Mouse (Mus musculus): ENCODE data around the gene Jazf1. TPM values are rescaled to one million over a fixed set of nuclear protein-coding genes. Genes with fewer than 3 reads are reported as not detected.
A peak's percentile ranks its signal among the peaks of the same experiment; 100 is the strongest.

Gene Jazf1
- polyA plus RNA-seq, 1 experiment from 2014 or later, result 5.4 TPM

DNA sequence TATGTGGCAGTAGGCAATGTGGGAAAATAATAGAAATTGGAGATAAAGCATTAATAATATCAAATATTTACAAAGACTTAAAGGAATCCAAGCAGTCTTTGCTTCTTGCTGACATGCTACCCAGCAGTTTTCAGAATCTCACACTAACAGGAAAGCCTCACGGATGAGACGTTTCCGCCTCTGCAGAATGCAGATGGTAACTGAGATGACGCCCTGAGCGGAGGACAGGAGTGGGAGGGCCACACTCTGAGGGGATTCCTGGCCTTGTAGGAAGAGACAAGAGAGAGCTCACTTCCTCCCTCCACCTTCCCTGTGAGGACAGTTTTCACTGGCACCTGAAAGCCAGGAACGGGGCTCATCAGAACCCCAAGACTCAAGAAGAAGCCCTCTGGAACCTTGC lies 88.9 kb downstream of the Jazf1 start:
- 94% methylated on average over 6 of the region's 6 CpGs for WGBS
- no peak overlapping the region for H3K4me2 ChIP-seq (ENCODE audit: low read depth, low read length)
- ATAC-seq, result no peak

DNA sequence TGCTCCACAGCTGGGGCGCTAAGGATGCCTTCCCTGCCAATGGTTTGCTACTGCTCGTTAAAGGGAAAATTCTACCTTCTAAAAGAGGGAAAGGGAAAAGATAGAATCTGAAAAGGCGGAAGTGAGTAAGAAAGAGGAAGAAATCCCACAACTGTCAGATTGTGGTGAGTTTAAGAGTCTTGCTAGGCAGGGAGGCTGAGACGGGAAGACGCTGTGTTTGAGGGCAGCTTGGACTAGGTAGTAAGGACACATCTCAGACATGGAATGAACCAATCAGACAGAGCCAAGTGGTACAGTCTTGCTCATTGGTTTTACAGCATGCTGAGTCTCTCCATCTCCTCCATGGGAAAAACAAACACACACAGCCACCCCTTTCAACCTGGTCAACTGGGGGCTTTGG lies 95.1 kb downstream of the Jazf1 start:
- Histone ChIP-seq H3K4me2 (ENCODE audit: low read depth, low read length) (no peak overlapping the region), H3K27ac (ENCODE audit: low read length) (no peak overlapping the region), H3K4me1 (ENCODE audit: control insufficient read depth, insufficient read depth, low read length) (no peaks in the 10 kb centered on the region), H3K4me3 (ENCODE audit: low read length) (no peak overlapping the region), H3K27me3 (replicated peaks; ENCODE audit: control insufficient read depth, insufficient read depth, low read length) (no peaks in the 10 kb centered on the region), H3K36me3 (ENCODE audit: control insufficient read depth, insufficient read depth, low read length) (no peaks in the 10 kb centered on the region), H3K9me3 (ENCODE audit: control insufficient read depth, low read length) (no peaks in the 10 kb centered on the region), H3K9ac (ENCODE audit: low read depth, low read length) (no peak overlapping the region)
- no peak for ATAC-seq
- WGBS, result 91% methylated on average over 5 of the region's 5 CpGs

More for the DNA sequence above, 88.9 kb downstream of the Jazf1 start:
- Histone ChIP-seq H3K9me3 (ENCODE audit: control insufficient read depth, low read length) (no peaks in the 10 kb centered on the region), H3K4me1 (ENCODE audit: control insufficient read depth, insufficient read depth, low read length) (0 out of 2 replicates have a peak, but pooled peaks cover 5% of the 10 kb centered on the region), H3K36me3 (ENCODE audit: control insufficient read depth, insufficient read depth, low read length) (no peaks in the 10 kb centered on the region), H3K4me3 (ENCODE audit: low read length) (no peak overlapping the region), H3K9ac (ENCODE audit: low read depth, low read length) (no peak overlapping the region), H3K27me3 (replicated peaks; ENCODE audit: control insufficient read depth, insufficient read depth, low read length) (no peaks in the 10 kb centered on the region), H3K27ac (ENCODE audit: low read length) (no peak overlapping the region)

DNA sequence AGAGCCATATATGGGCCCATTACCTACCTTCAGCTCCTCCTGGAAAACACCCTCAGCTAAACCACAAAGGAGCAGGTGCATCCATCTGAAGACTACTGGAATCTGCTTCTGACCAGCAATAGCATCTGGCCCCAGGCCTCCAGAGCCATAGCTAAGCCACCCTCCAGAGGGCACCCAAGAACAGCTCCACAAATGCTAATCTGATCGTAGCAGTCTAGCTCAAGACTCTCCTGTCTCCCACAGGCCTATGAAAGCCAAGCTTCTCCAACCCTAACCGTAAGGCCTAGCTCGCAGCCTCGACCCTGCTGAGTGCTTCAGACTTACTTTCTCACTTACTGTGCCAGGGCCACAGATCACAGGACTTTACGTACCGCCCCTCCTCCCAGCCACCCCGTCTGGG lies 96.3 kb downstream of the Jazf1 start:
- no peaks in the 10 kb centered on the region for H3K36me3 ChIP-seq (ENCODE audit: control insufficient read depth, insufficient read depth, low read length)
- no peak overlapping the region for H3K9ac ChIP-seq (ENCODE audit: low read depth, low read length)
- H3K27me3 ChIP-seq (replicated peaks; ENCODE audit: control insufficient read depth, insufficient read depth, low read length), result no peaks in the 10 kb centered on the region
- ATAC-seq, result no peak
- H3K4me3 ChIP-seq (ENCODE audit: low read length), result no peak overlapping the region
- no peak overlapping the region for H3K27ac ChIP-seq (ENCODE audit: low read length)
- peaks cover 3% of the 10 kb centered on the region for H3K4me1 ChIP-seq (ENCODE audit: control insufficient read depth, insufficient read depth, low read length)
- H3K4me2 ChIP-seq (ENCODE audit: low read depth, low read length), result no peak overlapping the region
- no peaks in the 10 kb centered on the region for H3K9me3 ChIP-seq (ENCODE audit: control insufficient read depth, low read length)
- 79% methylated on average over 7 of the region's 7 CpGs for WGBS

DNA sequence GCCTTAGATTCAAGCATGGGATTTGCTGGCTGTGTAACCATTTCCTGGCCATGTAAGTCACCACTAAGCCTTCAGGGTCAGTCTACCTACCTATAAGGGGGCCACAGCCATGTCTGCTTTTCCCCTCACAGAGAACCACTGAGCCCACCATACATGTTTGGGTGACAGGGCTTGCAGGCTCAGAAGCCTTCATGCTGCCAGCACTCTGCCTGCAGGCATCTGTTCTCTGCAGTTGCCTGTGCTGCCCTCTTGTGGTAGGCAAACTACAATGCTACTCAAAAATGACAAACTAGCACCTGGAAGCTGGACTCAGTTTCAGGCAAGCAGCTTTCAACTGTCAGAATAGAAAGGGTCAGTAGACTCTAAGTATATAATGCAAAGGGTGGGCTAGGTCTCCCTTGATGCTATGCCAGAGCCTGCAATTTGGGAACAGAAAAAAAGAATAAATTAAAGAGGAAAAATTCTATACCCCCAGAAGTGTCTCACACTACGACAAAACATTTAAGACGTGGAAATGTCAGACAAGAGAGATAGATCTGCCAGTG lies 98.6 kb downstream of the Jazf1 start:
- Histone ChIP-seq H3K27ac (ENCODE audit: low read length) (no peak overlapping the region), H3K4me2 (ENCODE audit: low read depth, low read length) (no peak overlapping the region), H3K36me3 (ENCODE audit: control insufficient read depth, insufficient read depth, low read length) (no peaks in the 10 kb centered on the region), H3K4me3 (ENCODE audit: low read length) (no peak overlapping the region), H3K27me3 (replicated peaks; ENCODE audit: control insufficient read depth, insufficient read depth, low read length) (no peaks in the 10 kb centered on the region), H3K4me1 (ENCODE audit: control insufficient read depth, insufficient read depth, low read length) (peaks cover 9% of the 10 kb centered on the region), H3K9me3 (ENCODE audit: control insufficient read depth, low read length) (no peaks in the 10 kb centered on the region), H3K9ac (ENCODE audit: low read depth, low read length) (no peak overlapping the region)
- ATAC-seq, result no peak
- WGBS, result 91% methylated on average over 2 of the region's 2 CpGs

DNA sequence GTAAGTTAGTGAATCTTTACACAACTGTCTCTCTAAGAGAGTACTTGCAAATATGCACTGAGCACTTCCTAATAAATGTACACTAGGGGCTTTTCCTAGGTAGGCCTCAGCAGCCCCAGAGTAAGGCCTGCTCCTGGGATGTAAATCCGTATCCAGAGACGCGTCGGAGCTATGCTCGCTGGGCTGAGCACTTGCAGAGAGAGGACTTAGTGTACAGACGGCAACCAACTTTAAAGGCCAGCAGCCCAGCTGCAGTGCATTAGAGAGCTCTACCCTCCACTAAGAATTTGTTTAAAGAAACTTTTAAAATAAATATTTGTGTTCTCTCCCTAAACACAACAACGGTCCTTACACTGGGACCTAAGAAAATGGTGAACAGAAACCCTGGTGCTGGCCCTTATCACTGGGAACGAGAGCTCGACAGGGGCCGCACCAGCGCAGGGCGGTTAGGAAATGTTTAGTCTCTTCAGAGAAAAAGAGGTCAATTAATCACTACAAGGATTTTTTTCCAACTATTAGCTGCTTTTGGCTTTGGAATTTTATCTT lies 100.0 kb downstream of the Jazf1 start:
- Histone ChIP-seq H3K27ac (ENCODE audit: low read length) (peak overlapping the region; percentile 60), H3K9ac (ENCODE audit: low read depth, low read length) (no peak overlapping the region), H3K4me3 (ENCODE audit: low read length) (no peak overlapping the region), H3K4me2 (ENCODE audit: low read depth, low read length) (no peak overlapping the region), H3K4me1 (ENCODE audit: control insufficient read depth, insufficient read depth, low read length) (peaks cover 10% of the 10 kb centered on the region), H3K9me3 (ENCODE audit: control insufficient read depth, low read length) (no peaks in the 10 kb centered on the region), H3K27me3 (replicated peaks; ENCODE audit: control insufficient read depth, insufficient read depth, low read length) (no peaks in the 10 kb centered on the region), H3K36me3 (ENCODE audit: control insufficient read depth, insufficient read depth, low read length) (no peaks in the 10 kb centered on the region)
- ATAC-seq, result peak; percentile 66
- 45% methylated on average over 12 of the region's 12 CpGs for WGBS

DNA sequence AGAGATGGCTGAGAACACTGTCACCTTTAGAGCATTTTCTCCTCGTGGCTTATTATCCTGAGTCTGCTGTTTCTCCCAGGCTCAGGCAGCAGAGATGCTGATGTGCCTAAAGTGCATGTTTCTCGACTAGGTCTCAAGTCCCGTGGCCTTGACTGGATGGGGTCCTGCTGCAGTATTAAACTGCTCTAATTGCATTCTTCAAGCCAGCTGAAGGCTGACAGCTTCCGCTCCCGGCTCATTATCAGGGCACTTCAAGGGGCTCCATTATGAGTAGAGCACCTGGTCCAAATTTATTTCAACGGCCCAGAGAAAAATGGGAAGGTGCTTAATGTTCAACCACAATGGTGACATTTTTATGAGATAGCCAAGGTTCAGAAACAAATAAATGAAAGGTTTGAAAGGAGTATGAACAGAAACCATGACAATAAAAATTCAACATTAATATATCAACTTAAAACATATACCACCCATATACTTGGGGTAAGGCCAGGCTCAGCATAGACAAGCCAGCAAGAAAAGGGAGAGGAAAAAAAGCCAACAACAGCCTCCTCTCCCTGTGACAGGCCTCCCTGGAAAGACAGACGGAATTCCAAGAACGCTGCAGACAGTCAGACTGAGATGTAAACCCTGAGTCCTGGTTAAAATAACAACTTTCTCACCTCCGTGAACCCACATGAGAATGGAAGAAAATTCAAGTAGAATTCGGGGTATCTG lies 100.7 kb downstream of the Jazf1 start:
- no peak overlapping the region for H3K4me3 ChIP-seq (ENCODE audit: low read length)
- H3K27me3 ChIP-seq (replicated peaks; ENCODE audit: control insufficient read depth, insufficient read depth, low read length), result no peaks in the 10 kb centered on the region
- no peaks in the 10 kb centered on the region for H3K9me3 ChIP-seq (ENCODE audit: control insufficient read depth, low read length)
- no peak for ATAC-seq
- H3K4me2 ChIP-seq (ENCODE audit: low read depth, low read length), result no peak overlapping the region
- H3K36me3 ChIP-seq (ENCODE audit: control insufficient read depth, insufficient read depth, low read length), result no peaks in the 10 kb centered on the region
- peaks cover 17% of the 10 kb centered on the region for H3K4me1 ChIP-seq (ENCODE audit: control insufficient read depth, insufficient read depth, low read length)
- no peak overlapping the region for H3K9ac ChIP-seq (ENCODE audit: low read depth, low read length)
- peak overlapping the region; percentile 60 for H3K27ac ChIP-seq (ENCODE audit: low read length)
- WGBS, result 42% methylated on average over 10 of the region's 10 CpGs

DNA sequence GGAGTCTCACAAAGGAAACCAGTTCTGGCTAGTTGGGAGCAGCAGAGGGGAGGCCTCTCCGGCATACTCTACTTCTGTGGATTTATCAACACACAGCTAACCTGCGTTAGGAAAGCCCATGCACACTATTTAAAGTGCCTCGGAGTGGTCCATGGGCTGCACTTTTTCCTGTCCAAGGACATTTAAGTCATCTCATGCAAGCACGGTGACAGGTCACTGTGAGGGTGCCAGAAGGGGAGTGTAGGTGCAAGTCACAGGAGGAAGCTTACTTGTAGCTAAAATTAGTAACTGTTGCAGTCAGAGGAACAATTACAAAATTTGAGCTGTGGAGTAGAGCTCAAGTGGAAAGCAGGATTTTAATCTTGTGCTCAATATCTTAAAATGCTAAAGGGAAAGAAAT lies 102.4 kb downstream of the Jazf1 start:
- ATAC-seq, result no peak
- Histone ChIP-seq H3K4me1 (ENCODE audit: control insufficient read depth, insufficient read depth, low read length) (peaks cover 17% of the 10 kb centered on the region), H3K27ac (ENCODE audit: low read length) (no peak overlapping the region), H3K36me3 (ENCODE audit: control insufficient read depth, insufficient read depth, low read length) (no peaks in the 10 kb centered on the region), H3K4me2 (ENCODE audit: low read depth, low read length) (no peak overlapping the region), H3K27me3 (replicated peaks; ENCODE audit: control insufficient read depth, insufficient read depth, low read length) (no peaks in the 10 kb centered on the region), H3K9ac (ENCODE audit: low read depth, low read length) (no peak overlapping the region), H3K9me3 (ENCODE audit: control insufficient read depth, low read length) (no peaks in the 10 kb centered on the region), H3K4me3 (ENCODE audit: low read length) (no peak overlapping the region)
- 49% methylated on average over 4 of the region's 4 CpGs for WGBS

DNA sequence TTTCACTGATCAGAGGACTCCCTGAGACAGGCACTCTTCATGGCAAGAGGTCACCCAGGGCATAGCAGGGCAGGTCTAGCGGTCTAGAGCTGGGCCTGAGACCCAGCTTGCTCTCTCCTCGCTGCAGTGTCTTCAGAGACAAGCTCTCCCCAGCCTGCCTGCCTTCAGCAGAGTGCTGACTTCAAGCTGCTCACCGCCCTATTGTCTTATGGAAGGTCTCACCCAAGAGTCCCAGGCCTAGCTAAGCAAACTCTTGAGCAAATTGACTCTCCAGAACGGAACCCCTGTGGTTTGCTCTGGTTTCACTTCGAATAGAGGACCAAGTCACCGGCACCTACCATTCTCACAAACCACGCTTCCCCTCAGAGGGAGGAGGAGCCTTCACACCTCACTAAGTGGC lies 103.1 kb downstream of the Jazf1 start:
- H3K27me3 ChIP-seq (replicated peaks; ENCODE audit: control insufficient read depth, insufficient read depth, low read length), result no peaks in the 10 kb centered on the region
- ATAC-seq, result no peak
- no peak overlapping the region for H3K4me2 ChIP-seq (ENCODE audit: low read depth, low read length)
- H3K9ac ChIP-seq (ENCODE audit: low read depth, low read length), result no peak overlapping the region
- WGBS, result 70% methylated on average over 7 of the region's 7 CpGs
- H3K4me1 ChIP-seq (ENCODE audit: control insufficient read depth, insufficient read depth, low read length), result peaks cover 17% of the 10 kb centered on the region
- 0 out of 2 replicates have a peak overlapping the region, but pooled peaks have one; percentile 7 for H3K27ac ChIP-seq (ENCODE audit: low read length)
- H3K36me3 ChIP-seq (ENCODE audit: control insufficient read depth, insufficient read depth, low read length), result no peaks in the 10 kb centered on the region
- no peaks in the 10 kb centered on the region for H3K9me3 ChIP-seq (ENCODE audit: control insufficient read depth, low read length)
- H3K4me3 ChIP-seq (ENCODE audit: low read length), result no peak overlapping the region

DNA sequence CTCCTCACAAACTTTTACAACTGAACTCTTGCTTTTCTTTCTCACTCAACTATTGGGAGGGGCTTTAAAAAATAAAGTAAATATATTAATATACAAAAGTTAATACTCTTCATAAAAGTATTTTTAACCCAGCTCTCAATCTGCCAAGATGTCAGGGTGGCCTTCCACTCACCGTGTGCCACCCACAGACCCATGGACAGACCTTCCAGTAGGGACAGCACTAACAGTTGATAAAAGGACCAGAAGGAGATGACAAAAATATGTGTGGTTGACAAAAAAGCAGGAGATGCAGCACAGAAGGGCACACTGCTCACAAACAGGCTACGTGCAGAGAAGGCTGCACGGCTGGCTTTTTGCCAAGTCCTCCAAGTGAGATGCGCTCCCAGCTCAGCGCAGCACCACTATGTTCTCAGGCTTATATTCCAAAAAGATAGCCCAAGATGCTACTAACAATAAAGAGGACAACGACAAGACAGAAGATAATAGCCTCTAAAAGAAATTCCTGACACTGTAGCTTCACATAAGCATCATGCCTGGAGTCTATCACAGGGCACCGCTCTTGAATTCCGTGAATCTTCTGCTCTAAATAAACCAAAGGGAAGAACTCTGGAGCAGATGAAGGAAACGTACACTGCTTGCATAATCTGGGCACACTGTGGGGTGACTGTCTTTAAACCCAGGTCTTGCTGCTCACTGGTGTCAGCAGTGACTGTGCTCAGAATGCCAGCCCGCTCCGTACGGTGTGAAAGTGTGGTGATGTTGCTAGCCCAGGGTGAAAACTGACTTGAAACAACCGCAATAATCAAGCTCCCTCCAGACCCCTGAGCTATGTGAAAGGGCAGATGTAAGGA lies 104.4 kb downstream of the Jazf1 start:
- Histone ChIP-seq H3K27ac (ENCODE audit: low read length) (no peak overlapping the region), H3K36me3 (ENCODE audit: control insufficient read depth, insufficient read depth, low read length) (no peaks in the 10 kb centered on the region), H3K9ac (ENCODE audit: low read depth, low read length) (no peak overlapping the region), H3K27me3 (replicated peaks; ENCODE audit: control insufficient read depth, insufficient read depth, low read length) (no peaks in the 10 kb centered on the region), H3K4me2 (ENCODE audit: low read depth, low read length) (no peak overlapping the region), H3K4me1 (ENCODE audit: control insufficient read depth, insufficient read depth, low read length) (peaks cover 17% of the 10 kb centered on the region), H3K4me3 (ENCODE audit: low read length) (no peak overlapping the region), H3K9me3 (ENCODE audit: control insufficient read depth, low read length) (no peaks in the 10 kb centered on the region)
- 0 out of 2 replicates have a peak, but pooled peaks have one; percentile 27 for ATAC-seq
- 50% methylated on average over 13 of the region's 13 CpGs for WGBS
